Mouse (Mus musculus) left cerebral cortex, adult 9 months (tissue): Measurements from ENCODE around the gene Tdrd12.
A peak's percentile ranks its signal among the peaks of the same experiment; 100 is the strongest.
"Not testable (repeated sequence)": the region's sequence is repeated elsewhere in the genome, so short reads cannot be mapped to it uniquely, and the experiment has no call there.

ENCODE experiments used
- DNase-seq, 2 experiments: peaks; one replicate each; pipeline ENCODE4 v3.0.0; 2022; ENCODE audit warnings: low spot score in 2 of 2

The Tdrd12 gene

DNA sequence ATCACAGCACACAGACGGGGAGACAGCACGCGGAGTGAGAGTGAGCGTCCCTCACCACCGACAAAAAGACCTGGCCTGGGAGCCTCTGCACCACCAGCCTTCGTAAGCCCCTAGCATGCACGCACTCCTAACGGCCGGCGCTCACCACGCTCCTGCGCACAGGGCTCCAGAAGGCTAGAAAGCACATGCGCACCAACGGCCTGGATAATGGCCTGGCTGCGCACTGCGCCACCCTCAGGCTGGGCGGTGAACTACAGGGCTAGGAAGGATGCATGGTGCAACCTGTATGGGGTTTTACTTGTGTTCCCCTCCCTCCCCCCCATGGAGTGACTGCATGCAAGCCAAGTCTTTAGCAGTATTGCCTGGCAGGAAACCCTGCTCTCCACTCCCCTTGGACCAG, at the start of gene Tdrd12:
Gene Tdrd12 (minus strand): TSS at position 184 of the 400 bp plus-strand sequence.
- DNase-seq = no peak

DNA sequence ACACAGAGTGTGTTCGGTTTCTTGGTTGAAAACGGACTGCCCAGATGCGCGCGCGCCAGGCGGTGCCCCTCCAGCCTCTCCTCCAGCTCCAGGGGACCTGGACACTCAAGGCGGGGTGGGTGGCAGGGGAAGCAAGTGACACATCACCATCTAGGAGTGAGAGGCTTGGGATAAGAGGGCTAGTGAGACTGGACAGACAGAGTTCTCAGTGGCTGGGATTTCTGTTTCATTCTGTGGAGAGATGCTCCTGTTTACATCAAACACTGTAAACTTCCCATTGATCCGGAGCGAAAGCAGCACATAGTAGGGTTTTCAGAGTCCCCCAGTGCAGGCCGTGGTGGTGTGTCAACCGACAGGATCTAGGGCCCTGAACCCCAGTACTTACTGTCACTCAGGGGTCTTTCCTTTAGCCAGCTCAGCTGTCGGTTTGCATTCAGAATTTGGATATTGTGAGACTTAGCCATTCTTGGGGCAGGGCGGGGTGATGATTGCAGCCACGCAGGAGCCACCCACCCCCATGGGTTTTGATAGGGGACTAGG, 49.4 kb upstream of the Tdrd12 start:
- DNase-seq = no peak

DNA sequence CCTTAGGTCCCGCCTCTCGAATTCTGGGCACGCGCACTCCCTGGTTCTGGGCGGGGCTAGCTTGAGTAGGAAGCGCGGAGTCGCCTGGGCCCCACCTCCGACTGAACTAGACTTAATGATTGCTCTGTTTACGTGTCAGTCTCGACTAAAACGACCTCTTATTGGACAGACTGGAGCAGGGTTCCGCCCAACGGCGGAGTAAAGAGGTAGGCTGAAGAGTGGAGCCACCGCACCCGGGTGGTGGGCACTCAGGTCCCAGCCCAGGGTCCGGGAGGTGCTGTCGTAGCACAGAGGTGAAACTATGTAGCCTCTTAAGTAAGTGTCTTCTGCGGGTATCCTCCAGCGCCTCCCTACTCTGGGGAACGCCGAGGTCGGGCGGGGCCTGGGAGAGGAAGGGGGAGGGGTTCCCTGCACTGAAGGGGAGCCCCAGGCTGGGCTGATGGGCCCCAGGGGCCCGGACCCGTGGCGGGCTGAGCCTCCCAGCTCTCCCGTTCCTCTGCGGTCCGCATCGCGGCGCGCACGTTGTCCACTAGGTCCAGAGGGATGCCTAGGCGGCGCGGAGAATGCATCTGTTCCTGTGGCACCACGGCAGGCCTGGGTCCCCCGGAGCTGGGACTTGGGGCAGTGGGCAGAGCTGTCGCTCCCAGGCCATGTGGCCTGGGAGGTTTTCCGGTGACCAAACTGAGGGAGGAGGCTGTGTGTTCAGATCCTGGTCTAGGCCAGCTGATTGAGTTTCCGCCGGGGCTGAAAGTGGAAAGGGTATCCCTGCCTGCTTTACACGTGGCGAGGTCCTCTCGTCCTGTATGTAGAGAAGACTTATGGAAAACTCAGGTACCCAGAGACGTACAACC, 48.7 kb upstream of the Tdrd12 start, which contains the start of gene Ankrd27:
Gene Ankrd27 (plus strand): TSS at position 190 of the 851 bp plus-strand sequence.
- peak; percentile 93 to 97 for DNase-seq

DNA sequence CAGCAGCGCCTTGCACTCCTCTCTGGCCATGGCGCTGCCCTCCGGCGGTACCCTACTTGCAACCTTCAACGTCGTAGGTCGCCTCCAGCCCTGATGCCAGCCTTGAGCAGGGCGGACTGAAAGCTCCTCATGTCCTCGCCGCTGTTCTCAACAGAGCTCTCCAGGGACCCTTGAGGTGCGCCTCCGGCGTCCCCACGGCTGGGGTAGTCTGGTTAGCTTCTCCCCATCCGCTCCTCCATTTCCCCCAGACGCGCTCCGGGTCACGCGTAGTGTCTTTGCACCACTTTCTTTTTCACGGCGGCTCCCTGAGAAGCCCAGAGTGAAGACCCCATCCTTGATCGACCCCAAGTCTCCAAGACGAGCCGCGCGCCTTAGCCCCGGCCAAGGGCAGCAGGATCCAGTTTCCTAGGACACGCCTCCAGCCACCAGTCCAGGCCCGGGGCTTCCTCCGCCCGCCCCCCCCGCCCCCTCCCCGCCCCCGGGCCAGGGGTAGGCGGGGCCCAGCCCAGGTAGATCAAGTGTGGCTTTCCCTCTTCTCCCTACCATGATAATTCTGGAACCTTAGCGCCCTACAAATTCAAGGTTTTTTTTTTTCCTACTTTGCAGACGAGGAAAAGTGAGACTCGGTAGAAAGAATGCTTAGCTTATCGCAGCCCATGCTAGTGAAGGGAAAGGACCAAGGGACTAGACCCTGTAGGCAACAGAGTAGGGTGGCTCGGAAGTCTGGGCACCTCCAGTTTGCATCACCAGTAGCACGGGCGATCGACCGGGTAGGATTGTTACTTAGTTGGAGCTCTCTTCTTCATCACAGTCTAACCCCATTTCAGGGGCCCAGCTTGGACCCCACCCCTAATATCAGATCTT, 47.9 kb upstream of the Tdrd12 start, which contains the start of gene Rgs9bp:
Gene Rgs9bp (minus strand): TSS at position 392 of the 864 bp plus-strand sequence.
- DNase-seq = no peak

DNA sequence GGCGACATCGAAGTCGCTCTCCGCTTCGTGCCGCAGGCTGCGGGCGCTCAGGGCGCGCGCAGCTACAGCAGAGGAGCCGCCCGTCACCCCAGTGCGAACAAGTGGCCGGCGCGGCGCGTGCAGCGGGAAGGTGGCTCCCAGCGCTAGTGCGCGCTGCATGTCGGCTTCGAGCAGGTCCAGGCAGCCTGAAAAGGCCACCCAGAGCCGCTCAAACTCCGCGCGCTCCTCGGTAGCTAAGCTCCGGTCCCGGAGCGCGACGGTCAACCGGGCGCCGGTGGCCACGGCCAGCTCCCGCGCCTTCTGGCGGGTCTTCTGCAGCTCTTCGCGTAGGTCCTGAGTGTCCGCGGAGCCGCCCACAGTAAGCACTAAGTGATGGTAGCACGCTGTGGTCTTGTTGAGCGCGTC, 47.2 kb upstream of the Tdrd12 start:
- DNase-seq = no peak

DNA sequence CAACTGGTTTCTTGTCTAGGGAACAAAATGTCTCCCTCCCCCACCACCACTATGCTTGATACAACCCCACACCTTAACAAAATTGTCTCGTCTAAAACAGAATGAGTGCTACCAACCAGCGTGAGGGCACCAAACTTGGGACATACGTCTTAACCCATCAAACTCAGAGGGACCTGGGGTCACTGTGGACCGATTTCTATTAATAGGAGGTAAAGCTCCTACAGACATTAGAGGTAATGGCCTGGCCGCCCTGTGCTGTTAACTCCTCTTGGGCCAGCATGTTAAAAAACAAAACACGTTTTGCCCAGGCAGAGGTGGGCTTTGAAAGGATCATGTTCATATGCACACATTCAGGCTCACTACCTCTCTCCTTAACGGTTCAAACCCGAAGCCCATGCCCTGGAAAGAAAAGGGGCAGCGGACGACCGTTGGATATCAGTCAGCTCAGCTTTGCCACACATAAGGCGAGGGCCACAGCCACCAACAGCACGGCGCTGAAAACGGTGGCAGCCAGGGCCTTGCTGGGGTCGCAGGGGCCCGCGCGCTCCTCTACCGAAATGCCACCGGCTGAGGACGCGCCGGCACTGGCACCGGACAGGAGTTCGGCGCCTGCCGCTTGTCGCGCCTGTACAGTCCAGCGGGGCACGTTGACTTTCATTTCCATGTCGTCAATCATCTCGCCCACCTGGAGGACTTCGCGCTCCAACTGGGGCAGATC, 46.7 kb upstream of the Tdrd12 start:
- no peak for DNase-seq

DNA sequence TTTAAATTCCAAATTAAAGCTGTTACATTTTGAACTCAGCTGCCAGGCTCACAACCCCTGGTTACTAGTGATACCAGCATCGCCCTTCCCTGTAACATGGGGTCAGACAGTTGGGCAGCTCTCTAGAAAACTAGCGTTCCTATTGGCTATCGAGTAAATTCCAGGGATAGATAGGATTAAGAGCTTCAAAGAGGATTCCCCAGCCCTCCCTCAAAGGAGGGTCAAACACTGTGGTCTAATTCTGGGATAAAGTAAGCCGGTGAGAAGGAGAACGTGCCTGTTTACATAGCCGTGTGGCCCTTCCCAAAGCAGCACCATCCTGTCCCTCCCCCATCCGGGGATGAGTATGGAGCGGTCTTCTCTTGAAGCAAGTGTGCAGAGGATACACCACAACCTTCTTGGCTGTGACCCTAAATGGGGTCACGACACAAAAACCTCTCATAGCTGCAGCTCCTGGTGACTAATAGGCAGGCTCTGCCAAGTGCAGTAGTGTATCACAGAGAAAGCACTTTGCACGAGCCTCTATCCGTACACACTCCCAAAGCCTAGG, 46.0 kb upstream of the Tdrd12 start:
- DNase-seq = no peak

DNA sequence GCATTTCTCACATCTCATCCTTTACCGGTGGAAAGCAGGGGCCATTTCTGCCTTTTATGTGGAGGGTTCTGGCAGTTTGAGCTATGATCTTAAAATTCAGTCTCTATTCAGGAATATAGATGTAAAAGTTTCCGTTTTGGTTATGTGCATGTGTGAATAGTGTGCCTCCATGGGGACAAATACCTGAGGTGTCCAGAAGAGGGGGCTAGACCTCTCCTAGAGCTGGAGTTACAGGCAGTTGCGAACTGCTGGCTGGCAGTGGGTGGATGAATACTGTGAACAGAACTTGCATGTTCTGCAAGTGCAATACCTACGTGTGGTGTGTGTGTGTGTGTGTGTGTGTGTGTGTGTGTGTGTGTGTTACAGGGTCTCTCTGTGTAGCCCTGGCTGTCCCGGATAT, 45.2 kb upstream of the Tdrd12 start:
- DNase-seq = no peak

DNA sequence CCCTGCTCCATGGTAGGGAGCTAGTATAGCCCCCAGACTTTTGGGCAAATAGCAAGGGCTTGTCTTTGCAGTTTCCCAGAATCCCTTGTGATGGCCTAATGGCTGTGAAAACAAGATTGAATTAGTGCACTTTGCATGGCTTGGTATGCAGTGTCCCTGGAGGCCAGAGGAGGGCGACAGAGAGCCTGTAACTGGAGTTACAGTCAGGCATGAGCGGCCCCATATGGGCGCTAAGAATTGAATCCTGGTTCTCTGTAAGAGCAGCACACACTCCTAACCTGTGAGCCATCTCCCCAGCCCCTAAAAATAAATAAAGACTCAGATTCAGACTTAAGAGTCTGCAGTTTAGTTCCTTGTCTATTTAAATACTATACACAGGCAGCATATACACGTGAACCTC, 42.3 kb upstream of the Tdrd12 start:
- DNase-seq = no peak

DNA sequence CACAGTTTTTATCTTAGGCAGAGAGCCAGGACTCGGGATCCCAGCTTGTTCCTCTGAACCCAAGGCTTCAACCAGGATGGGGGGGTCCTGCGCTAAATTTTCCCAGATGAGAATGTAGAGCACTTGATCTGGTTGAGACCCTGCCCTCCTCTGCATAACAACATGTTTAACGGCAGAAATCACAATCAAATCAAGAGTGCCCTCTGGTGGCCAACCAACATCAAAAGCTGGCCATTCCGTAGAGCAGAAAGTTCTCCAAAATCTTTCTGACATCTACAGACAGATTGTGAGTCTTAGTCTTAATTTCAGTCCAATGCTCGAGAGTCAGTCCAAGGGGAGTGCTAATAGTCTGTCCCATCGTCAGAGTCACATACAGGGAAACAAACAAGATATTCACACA, 33.3 kb upstream of the Tdrd12 start:
- not testable (repeated sequence) for DNase-seq

DNA sequence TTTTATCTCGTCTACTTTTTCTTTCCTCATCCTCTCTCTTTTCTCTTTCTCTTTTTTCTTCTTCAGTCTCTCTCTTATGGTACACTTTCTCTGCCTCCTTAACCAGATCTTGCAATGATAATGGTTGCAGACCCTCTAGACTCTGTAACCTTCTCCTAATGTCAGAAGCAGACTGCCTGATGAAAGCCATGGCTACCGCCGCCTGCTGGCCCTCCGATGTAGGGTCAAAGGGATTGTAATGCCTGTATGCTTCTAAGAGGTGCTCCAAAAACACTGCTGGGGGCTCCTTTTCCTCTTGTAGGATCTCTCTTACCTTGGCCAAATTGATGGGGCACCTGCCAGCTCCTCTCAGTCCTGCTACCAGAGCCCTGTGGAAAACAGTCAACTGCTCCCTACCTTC, 32.2 kb upstream of the Tdrd12 start:
- not testable (repeated sequence) for DNase-seq

DNA sequence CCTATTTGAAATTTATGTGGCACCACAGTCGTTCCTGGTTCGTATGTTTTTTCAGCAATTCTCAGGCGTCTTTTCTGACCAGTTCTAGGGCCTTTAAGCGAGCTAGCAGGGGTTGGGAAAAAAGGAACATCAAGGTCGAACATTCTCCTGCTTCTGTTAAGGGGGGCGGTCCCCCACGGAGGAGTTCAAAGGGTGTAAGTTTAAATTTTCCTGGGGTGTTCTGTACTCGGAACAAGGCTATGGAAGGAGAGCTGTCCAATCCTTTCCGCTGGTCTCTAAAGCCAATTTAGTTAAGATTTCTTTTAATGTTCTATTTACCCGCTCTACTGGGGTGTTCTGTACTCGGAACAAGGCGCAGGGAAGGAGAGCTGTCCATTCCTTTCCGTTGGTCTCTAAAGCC, 28.4 kb upstream of the Tdrd12 start:
- DNase-seq = not testable (repeated sequence)

DNA sequence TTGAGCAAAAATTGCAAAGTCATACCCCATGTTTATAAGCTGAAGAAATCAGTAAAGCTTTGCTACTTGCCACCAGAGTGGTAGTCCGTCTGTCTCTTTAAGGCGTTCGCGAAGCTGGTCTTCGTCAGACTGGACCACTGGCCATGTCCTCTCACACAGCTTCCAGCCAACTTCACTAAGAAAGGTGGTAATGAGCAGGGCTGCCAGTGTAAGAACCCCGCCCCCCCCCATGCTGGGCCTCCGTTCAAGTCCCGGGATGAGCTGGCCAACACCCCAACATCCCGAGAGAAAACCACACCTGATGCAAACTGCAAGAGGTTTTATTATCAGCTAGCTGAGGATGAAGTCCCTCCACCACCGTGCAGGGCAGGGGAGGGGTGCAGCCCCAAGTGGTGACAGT, 27.3 kb upstream of the Tdrd12 start:
- DNase-seq = not testable (repeated sequence)

DNA sequence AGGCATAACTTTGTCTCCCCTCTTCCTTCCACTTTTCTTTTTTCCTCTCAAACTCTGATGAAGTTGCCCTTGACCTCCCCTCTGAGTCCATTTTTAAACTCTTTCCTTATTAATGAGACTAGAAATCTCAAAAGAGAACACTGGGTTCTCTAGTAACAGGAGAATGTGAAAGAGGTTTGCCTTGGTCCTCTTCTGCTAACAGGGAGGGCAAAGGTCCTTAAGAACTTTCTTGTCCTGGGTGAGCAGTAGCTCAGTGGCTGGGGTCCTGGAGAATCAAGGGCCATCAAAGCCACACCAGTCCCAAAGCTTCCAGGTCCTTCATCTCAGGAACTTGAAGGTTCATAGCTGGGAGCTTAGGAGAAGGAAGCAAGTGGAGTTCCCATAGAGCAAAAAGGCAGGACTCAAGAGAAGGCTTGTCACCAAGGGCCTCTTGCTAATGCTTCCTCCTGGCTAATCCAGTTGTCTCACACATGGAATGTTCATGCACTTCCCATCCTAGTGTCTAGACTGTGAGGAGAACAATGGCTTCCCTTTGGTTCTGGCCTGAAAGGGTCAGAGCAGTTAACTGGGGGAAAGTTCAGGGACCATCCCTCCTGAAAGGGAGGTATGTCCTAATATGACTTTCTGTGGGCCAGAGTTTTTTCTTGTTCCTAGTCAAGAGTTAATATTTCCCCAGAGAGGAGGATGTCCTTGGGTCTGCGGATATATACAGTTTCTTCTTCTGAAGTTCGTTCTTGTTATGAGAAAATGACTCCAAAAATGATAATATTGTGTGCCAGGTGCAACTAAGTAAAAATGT, 26.7 kb upstream of the Tdrd12 start:
- DNase-seq = no peak

DNA sequence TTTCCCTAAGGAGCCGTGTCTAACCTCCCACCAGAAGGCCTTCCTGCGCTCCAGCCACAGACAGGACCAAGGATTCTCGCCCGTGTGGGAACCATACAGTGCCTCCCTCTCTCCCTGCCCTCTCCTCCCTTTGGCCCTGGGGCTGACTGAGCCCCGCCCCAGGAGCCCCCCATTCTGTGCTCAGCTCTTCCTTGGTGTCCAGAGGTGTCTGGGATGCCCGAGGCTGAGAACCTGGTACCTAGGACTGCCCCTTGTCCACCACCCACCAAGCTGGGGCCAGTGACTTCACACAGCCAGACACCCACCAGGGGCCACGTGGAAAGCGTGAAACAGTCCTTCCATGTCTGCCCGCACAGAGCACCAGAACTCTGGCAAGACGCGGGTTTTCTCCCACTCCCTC, 25.5 kb upstream of the Tdrd12 start:
- no peak for DNase-seq

DNA sequence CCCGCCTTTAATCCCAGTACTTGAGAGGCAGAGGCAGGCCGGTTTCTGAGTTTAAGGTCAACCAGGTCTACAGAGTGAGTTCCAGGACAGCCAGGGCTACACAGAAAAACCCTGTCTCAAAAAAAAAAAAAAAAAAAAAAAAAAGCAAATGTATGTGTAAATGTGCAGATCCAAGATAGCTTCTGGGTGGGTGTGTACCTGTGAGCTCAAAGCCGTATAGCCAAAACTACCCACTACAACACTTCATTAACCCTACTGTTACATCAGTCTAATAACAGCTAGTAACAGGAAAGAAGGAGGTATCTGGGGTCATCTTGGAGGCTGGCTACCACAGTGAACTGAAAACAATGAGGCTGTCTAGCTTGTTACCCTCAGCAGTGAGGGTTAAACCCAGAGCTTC, 22.3 kb upstream of the Tdrd12 start:
- no peak for DNase-seq

DNA sequence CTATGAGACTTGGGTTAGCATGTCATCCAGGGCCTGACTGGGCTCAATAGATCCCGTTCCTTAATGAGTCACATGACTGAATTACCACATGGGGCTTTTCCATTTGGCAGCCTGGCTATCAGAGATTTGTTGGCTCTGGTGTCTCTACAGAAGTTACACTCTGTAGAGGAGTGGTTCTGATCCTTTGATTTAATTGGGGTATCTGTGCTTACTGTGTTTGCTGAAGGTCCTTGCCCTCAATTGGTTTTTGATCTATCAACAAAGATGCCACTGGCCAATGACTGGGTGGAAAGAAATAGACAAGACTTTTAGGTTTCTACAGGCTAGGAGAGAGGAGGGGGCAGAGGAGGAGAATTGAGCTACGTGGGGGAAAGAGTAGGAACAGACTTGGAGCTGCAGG, 21.1 kb upstream of the Tdrd12 start:
- DNase-seq = no peak

DNA sequence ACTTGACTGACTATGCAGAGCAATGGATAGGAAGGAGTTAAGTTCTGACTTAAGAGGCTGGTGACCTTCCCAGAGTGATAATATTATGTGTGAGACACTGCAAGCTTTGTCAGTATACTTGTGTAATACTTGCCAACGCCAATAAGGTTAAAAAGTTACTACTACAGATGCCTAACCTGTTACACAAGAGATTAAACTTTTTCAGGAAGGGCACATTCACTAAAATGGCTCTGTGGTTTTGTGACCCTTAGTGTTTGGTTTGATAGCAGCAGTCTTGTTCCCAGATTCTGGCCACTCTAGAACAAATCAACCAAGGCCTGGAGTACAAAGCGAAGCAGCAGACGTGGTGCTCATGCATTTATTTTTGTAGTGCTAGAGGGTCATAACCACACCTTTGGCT, 20.0 kb upstream of the Tdrd12 start:
- DNase-seq = no peak

DNA sequence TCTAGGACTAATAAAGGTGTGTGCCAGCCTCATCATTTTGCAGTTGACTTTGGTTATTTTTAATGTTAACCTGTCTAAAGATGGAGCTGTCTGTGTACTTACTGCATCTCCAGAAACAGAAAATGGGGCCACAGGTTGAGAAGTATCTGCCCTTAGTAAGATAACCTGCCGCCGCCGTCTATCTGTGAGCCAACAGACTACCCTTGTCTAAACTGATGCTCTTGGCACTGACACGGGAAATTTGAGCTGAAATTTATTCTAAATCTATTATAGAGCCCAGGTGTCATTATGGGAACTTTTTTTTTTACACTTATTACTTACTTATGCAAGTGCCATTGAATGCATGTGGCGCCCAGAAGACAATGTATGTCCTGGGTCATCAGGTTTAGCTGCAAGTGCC, 19.4 kb upstream of the Tdrd12 start:
- DNase-seq = no peak

DNA sequence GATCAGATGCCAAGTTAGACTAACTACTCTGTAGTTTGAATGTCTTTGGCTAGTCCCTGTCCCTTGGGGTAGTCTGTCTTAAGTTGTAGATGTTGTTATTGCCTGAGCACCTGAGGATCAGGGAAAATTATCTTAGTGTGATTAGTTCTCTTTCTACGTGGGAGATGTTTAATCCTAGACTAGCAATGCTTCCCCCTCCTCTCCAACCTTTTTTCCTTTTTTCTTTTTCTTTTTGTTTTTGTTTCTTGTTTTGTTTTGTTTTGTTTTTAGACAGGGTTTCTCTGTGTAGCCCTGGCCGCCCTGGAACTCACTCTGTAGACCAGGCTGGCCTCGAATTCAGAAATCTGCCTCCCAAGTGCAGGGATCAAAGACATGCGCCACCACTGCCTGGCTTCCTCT, 18.7 kb upstream of the Tdrd12 start, which contains the start of gene Nudt19:
Gene Nudt19 (minus strand): TSS at position 100 of the 399 bp plus-strand sequence.
- DNase-seq = no peak
